Mouse (Mus musculus): ENCODE data around the gene Smox.

The Smox gene

DNA sequence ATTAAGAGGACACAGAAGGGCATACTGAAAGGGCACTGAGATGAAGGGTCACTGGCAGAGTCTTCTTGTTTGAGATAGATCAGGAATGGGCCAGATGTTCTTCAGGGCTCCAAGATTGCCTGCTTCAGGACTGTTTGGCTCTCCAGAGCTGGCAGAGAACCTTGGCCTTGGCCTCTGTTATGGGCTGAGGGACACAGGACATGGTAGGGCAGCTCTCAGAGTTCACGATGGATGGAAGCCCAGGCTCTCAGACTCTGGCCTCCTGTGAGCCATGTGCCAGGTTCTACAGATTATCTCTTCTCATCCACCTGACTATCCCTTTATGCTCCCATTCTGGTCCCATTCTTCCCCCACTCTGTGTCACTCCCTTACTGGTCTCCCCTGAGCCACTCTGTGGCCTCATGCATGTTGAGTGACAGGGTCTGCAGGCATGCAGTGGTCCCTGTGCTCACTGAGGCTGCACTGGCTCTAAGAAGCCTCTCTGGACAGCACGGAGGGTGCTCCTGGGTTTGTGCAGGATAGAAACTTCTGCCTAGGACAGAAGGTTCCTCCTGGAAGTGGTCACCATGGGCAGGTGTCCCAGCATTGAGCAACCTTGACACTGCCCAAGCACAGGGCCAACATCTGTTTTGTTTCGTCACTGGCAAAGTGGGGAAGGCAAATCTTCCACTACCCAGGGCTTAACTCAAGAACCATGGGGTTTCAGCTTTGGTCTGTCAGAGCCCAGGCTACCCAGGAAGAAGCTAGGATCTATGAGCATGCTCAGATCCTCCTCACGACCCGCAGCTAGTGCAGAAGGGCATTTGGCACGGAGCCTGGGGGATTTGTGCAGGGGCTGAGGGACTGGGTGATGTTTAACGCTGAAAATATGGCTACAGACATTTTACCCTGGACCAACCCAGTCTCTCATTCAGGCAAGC lies 60.7 kb downstream of the Smox start:
- DNase-seq (ENCODE audit: low read depth, low spot score): no peak

DNA sequence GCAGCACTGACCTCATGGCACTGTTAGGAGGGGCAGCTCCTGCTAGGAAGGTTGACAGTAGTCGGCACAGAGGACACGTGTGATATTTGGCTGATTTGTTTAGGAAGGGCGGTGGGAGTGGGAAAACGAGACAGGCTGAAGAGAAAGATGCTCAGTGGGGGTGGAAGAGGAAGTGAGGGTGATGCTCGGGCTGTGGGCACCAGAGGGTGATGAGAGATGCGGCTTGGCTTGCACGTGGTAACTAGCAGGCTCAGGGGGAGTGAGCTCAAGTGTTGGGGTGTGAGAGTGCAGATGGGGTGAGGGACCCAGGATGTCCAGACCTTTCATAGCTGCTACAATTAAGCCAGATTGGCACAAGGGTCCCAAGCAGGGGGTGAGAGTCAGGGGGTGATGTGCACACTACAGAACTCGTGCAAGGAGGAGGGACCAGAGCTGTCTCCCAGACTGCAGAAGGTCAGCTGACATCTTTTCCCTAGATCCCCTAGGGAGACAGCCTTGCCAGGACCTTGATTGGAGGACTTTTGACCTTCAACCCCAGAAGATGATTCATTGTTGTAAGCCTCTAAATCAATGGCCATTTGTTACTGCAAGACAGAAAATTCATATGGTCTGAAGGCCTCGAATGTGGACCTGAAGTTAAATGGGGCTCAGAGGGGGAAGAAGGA lies 61.6 kb downstream of the Smox start:
- DNase-seq (ENCODE audit: low read depth, low spot score): no peak

DNA sequence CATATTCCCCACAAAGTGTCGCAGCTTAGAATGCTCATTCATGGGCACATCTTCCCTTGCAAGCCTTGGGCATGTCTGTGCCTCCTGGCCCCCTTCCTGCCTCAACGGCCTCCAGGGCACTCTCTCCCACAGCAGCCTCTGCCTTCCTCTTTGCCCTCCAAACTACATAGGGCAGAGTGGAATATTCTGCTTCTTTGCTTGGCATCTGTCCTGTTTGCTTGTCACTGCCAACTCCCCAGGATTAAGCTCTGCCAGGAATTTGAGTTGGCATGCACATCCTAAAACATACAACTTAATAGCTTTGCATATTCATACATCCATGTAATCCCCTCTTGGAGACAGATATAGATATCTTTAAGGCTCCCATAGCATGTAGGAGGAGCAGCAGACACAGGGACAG lies 66.6 kb downstream of the Smox start:
- no peak for DNase-seq (ENCODE audit: low read depth, low spot score)

DNA sequence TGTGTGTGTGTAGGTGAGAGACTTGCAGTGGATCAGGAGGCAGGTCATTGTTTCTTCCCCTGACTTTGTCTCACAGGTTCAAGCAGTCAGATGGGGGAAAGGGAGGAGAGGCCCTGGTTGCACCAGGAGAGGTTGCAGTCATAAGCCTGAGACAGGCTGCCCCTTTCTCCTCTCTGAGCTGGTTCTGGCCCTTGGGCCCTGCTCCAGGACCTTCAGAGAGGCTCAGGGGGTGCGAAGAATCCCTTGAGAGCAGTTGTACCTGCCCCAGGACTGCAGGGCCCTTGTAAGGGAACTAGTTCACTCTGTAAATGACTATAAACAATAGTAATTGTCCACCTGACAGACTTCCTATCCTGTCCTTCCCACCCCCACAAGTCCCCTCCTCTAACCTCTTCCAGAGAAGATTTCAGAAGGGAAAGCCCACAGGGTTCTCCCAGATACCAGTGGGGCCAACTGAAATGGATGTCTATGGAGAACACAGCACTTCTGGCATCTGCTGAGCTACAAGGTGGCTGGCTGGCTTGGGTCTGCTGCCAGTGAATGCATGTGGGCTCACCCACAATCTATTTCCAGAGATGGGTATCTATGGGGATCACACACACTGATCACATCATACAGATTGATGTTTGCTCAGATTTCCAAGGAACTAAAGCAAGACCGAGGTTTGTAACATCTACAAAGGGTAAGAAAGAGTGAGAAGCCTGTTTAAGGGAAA lies 69.1 kb downstream of the Smox start:
- DNase-seq (ENCODE audit: low read depth, low spot score): no peak

DNA sequence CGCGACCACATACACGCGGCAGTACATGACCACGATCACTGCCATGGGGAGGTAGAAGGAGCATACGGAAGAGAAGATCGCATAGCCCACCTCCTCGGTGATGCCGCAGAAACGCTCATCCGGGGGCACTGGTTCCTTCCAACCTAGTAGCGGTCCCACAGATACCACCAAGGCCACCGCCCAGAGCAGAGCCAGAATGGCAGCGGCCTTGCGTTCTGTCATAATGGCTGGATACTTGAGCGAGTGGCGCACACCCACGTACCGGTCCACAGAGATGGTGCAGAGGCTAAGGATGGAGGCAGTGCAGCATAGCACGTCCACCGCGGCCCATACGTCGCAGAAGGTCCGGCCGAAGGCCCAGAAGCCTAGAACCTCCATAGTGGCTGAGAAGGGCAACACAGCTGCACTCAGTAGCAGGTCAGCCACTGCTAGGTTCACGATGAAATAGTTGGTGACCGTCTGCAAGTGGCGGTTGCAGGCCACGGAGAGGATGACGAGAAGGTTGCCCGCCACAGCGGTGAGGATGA lies 70.1 kb downstream of the Smox start:
- DNase-seq (ENCODE audit: low read depth, low spot score): no peak

DNA sequence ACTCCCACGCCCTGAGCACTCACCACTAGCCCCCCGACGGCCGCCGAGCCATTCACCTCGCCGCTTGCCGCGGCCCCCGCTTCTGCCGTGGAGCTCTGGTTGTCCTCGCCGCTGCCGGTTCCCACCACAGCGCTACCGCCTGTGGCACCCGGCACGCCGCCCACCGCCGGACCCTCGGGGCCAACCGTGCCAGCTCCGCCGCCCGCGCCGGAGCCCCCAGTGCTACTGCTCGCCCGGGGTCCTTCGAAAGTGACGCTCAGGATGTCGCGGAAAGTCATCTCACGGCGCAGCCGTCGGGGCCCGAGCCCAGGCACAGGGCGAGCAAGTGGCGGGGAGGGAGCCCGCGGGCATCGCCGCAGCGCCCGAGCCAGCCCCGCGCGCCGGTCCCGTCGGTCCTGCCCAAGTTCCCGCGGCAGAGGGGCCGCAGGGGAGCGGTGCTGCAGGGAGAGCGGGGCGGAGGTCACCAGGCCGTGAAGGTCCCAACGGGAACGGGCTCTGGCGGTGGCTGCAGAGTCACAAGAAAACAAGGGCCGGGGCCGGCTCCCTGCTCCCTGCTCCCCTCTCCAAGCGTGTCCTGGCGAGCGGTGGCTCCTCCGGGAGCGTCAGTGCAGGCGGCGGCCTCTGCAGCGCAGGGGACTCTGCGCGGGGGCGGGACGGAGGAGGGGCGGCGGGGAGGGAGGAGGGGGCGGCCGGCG lies 70.7 kb downstream of the Smox start, which contains the start of gene Adra1d:
Gene Adra1d, minus strand, starts transcription at position 393 of the 695 bp plus-strand sequence.
- DNase-seq (ENCODE audit: low read depth, low spot score): no peak

DNA sequence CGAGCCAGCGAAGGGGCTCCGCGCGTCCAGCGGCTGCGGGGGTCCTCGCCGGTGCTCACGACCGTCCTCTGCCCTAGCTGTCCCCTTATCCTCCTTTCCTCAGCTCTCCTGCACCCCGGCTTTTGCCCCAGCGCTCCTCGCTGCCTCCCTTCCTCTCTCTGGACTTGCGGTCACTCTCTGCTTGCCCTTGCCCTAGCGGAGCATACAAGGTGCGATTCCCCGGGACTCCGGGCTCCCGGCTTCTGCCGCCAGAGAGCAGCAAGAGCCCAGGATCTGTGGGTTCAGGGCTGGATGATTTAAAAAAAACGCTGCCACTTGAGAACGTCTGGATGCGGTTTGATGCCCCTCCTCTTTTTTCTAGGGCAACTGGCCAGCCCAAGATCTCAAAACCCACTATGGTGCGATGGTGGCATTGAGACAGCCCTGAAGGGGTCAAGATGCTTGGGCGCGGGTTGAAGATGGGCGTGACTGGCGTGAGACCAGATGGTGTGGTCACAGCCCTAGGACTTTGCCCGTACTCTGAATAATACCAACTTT lies 71.4 kb downstream of the Smox start:
- no peak for DNase-seq (ENCODE audit: low read depth, low spot score)

Measured in retina, adult 2 months (tissue).